Mouse (Mus musculus): ENCODE data around the gene Ifitm1. TPM values are rescaled to one million over a fixed set of nuclear protein-coding genes. Genes with fewer than 3 reads are reported as not detected.

The Ifitm1 gene
- 10.8 TPM for polyA plus RNA-seq (2014; fragmentation: Illumina TruSeq; extraction: RNeasy Lipid Tissue Mini Kit (QIAGEN cat#74804); ENCODE audit: low read depth, low replicate concordance)

DNA sequence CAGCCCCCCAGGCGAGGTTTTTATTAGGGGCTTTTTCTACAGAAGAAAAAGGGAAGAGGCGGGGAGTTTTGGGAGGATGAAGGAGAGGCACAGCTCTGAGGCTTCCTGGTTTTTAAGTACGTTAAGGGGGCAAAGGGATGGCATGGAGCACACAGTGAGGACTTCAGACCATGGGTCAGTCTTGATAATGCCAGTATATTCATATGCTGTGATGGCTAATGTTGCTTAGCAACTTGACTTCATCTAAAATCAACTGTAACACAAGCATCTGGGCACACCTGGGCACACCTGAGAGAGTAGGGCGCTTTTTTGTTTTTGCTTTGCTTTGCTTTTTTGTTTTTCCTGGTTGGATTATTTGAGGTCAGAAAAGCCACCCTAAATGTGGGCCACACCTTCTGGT lies at the start of gene Ifitm1:
Gene Ifitm1, plus strand, starts transcription at position 301 of the 400 bp plus-strand sequence.

DNA sequence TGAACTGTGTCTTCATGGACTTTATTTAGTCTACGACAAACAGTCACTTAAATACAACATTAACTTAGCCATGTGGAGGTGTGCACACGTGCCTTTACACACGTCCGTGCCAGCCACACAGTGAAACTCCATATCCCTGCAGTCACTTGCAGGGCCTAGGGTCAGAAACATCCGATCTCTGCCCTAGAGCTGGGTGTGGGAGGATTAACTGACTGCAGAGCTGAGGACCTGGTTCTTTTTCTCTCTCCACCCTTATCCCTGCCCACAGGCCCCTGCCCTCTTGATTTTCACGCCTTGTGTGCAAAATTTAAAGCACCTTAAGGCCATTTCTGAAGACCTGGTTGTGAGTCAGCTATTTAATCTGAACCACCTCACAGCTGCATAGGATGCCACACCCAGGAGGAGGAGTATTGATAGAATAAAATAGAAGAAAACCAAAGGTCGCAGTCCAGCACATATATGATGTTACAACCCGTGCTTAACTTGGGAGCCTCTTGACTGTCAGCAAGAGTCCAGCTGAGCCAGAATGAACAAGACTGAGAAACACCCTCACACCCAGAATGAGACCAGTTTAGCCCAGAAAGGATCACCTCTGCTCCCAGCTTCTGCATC lies 46.5 kb upstream of the Ifitm1 start, which contains the start of gene Nlrp6:
Gene Nlrp6, plus strand, starts transcription at position 485 of the 612 bp plus-strand sequence.

DNA sequence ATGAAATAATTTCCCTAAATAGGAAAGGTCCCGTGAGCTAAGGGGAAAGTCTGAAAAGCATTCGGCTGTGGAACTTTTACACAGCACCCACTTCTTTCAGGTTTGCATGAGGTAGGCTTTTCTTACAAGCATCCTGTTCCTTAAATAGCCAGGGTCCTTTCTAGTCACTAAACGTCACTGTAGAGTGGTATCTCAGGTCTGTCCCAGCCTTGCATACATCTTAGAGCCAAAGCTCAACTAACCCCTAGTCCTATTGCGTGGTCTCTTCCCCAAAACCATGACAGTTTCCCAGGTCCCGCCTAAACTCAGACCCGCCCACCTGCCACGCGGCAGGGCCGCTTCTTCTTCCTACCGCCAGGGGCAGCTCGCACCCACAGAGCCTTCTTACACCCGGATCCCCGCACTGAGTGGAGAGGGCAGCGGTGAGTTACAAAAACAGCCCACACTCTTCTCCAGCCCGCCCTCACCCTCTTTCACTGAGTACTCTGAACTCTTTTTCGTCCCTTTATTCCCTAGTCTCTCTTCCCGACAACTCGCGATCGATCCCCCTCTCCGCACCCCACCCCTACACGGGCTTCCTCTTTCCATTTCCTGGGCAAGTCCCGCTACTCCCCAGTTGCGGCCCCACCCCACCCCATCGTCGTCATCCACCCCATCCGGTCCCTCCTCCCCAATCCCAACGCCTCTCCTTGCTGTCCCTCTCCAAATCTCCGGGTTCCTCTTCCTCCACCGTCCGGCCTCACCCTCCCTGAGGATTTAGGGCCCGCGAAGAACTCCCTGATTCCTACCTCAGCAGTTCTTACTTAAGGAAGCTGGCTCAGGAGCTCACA lies 25.6 kb upstream of the Ifitm1 start, which contains the start of gene Pgghg:
Gene Pgghg, plus strand, starts transcription at position 170 of the 830 bp plus-strand sequence.

DNA sequence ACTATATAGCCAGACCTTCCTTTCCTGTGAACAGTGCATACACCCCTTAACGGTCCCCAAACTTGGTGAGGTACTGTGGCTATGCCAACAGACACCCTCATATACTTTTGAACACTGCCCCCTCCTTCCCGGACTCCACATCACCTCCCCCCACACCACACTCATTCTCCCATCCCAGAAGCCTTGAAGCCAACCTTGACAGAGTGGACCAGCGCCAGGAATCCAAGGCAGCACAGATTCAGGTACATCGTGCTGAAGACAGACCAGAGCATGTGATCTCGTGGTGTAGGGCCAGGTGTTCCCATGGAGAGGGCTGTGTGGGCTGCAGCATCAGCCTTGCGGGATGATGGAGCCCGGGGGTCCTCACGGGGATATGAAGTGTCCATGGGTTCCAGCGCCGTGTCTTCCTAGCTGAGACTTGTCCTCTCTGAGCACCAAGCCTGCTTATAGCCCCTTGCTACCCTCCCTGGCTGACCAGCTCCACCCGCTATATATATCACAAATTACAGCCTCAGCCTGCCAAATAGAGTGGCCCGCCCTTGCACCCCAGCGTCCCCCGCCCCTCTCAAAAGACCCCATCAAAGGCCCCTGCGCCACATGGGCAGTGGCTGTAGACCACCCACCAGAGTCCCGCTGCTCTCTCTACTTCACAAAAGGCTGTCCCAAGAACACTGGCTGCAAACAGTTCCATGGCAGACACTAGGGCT lies 17.0 kb upstream of the Ifitm1 start, which contains the start of gene Ifitm5:
Gene Ifitm5, minus strand, starts transcription at position 468 of the 707 bp plus-strand sequence.

DNA sequence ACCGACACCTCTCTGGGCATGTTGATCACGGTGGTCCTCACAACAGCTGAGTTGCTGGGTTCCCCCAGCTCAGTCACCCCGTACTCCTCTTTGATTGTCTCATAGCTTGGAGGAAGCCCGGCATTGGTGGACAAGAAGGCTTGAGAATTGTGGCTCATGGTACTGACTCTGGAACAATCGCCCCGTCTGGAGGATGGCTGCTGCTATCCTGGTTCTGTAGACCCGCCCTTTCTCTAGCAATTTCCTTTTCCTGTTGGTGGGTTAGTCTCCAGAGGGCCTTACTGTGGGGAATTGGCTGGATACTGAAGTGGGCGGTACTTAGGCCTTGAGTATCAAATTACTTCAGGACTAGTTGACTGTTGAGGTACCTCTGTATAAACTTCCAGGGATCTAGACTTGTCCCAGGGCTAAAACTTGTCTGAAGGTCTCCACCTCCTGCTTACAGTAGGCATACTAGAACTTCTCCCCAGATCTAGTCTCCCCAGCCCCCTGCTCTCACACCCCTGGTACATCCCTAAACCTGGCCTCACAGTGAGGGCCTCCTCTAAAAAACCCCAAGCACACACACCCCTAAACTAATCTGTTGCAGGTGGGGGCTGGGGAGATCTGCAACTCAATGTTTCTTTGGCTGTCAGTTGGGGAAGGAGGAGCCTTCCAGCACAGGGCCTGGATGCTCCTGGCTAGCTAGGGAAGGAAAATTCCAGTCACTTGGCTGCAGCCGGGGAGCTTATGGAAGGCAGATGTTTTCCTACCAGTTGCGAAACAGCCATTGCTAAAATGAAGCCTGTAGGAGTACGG lies 11.1 kb upstream of the Ifitm1 start, which contains the start of the genes Gm45717 and Ifitm2:
Gene Gm45717, minus strand, starts transcription at position 180 of the 798 bp plus-strand sequence.
Gene Ifitm2, minus strand, starts transcription at position 230 of the 798 bp plus-strand sequence.

DNA sequence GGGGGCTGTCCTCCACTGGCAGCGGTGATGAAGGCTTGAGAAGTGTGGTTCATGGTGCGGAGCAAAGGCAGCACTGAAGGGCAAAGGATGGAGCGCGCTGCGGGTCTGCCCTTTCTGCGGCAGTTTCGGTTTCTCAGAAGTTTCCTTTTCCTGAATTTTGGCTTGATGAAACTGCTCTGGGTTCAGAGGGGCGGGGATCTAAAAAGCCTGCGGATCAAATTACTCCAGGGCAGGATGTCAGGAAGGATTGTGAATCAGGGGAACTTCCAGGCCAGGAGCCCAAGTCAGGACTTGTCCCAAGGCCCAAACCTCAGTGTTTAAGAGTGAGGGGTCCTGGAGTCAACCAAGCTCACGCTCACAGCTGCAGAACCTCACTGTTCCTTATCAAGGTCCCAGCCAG lies 43.6 kb downstream of the Ifitm1 start, which contains the start of gene Ifitm3:
Gene Ifitm3, minus strand, starts transcription at position 178 of the 400 bp plus-strand sequence.

DNA sequence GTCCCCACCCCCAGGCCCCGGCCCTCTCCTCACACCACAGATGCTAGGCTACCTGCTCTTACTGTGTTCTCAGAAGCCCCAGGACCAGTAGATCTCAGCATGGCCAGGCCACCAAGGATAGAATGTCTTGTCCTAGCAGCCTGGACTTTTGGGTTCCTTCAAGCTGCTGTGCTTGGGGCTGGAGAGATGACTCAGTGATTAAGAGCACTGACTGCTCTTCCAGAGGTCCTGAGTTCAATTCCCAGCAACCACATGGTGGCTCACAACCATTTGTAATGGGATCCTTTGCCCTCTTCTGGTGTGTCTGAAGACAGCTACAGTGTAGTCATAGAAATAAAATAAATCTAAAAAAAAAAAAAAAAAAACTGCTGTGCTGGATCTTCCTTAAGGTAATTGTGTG lies 50.8 kb downstream of the Ifitm1 start, which contains the start of gene Ifitm6:
Gene Ifitm6, minus strand, starts transcription at position 101 of the 400 bp plus-strand sequence.

Other genes with a start within 250 kb of the Ifitm1 start
- gene Cyp2e1, start 203.5 kb upstream of the Ifitm1 start, polyA plus RNA-seq (2014; fragmentation: Illumina TruSeq; extraction: RNeasy Lipid Tissue Mini Kit (QIAGEN cat#74804); ENCODE audit: low read depth, low replicate concordance) = 21.8 TPM
- not detected for gene Syce1, start 179.4 kb upstream of the Ifitm1 start, polyA plus RNA-seq (2014; fragmentation: Illumina TruSeq; extraction: RNeasy Lipid Tissue Mini Kit (QIAGEN cat#74804); ENCODE audit: low read depth, low replicate concordance)
- gene Zfp941, start 145.0 kb upstream of the Ifitm1 start, polyA plus RNA-seq (2014; fragmentation: Illumina TruSeq; extraction: RNeasy Lipid Tissue Mini Kit (QIAGEN cat#74804); ENCODE audit: low read depth, low replicate concordance) = 0.18 TPM
- gene Urah, start 132.2 kb upstream of the Ifitm1 start, polyA plus RNA-seq (2014; fragmentation: Illumina TruSeq; extraction: RNeasy Lipid Tissue Mini Kit (QIAGEN cat#74804); ENCODE audit: low read depth, low replicate concordance) = 1.8 TPM
- gene Scgb1c1, start 121.7 kb upstream of the Ifitm1 start, polyA plus RNA-seq (2014; fragmentation: Illumina TruSeq; extraction: RNeasy Lipid Tissue Mini Kit (QIAGEN cat#74804); ENCODE audit: low read depth, low replicate concordance) = 35.3 TPM
- not detected for gene Odf3, start 119.4 kb upstream of the Ifitm1 start, polyA plus RNA-seq (2014; fragmentation: Illumina TruSeq; extraction: RNeasy Lipid Tissue Mini Kit (QIAGEN cat#74804); ENCODE audit: low read depth, low replicate concordance)
- gene Gm45785, start 110.9 kb upstream of the Ifitm1 start, polyA plus RNA-seq (2014; fragmentation: Illumina TruSeq; extraction: RNeasy Lipid Tissue Mini Kit (QIAGEN cat#74804); ENCODE audit: low read depth, low replicate concordance) = not detected
- 22.6 TPM for gene Ric8a, start 110.3 kb upstream of the Ifitm1 start, polyA plus RNA-seq (2014; fragmentation: Illumina TruSeq; extraction: RNeasy Lipid Tissue Mini Kit (QIAGEN cat#74804); ENCODE audit: low read depth, low replicate concordance)
- gene Bet1l, start 109.6 kb upstream of the Ifitm1 start, polyA plus RNA-seq (2014; fragmentation: Illumina TruSeq; extraction: RNeasy Lipid Tissue Mini Kit (QIAGEN cat#74804); ENCODE audit: low read depth, low replicate concordance) = 12.4 TPM
- gene Psmd13, start 85.3 kb upstream of the Ifitm1 start, polyA plus RNA-seq (2014; fragmentation: Illumina TruSeq; extraction: RNeasy Lipid Tissue Mini Kit (QIAGEN cat#74804); ENCODE audit: low read depth, low replicate concordance) = 93.8 TPM
- 77.7 TPM for gene Sirt3, start 84.9 kb upstream of the Ifitm1 start, polyA plus RNA-seq (2014; fragmentation: Illumina TruSeq; extraction: RNeasy Lipid Tissue Mini Kit (QIAGEN cat#74804); ENCODE audit: low read depth, low replicate concordance)
- 3,602 TPM for gene Cox8b, start 66.8 kb upstream of the Ifitm1 start, polyA plus RNA-seq (2014; fragmentation: Illumina TruSeq; extraction: RNeasy Lipid Tissue Mini Kit (QIAGEN cat#74804); ENCODE audit: low read depth, low replicate concordance)
- gene Nlrp6, start 46.3 kb upstream of the Ifitm1 start, polyA plus RNA-seq (2014; fragmentation: Illumina TruSeq; extraction: RNeasy Lipid Tissue Mini Kit (QIAGEN cat#74804); ENCODE audit: low read depth, low replicate concordance) = not detected
- 6.1 TPM for gene Pgghg, start 25.8 kb upstream of the Ifitm1 start, polyA plus RNA-seq (2014; fragmentation: Illumina TruSeq; extraction: RNeasy Lipid Tissue Mini Kit (QIAGEN cat#74804); ENCODE audit: low read depth, low replicate concordance)
- 0.92 TPM for gene Ifitm5, start 16.9 kb upstream of the Ifitm1 start, polyA plus RNA-seq (2014; fragmentation: Illumina TruSeq; extraction: RNeasy Lipid Tissue Mini Kit (QIAGEN cat#74804); ENCODE audit: low read depth, low replicate concordance)
- not detected for gene Gm45717, start 11.3 kb upstream of the Ifitm1 start, polyA plus RNA-seq (2014; fragmentation: Illumina TruSeq; extraction: RNeasy Lipid Tissue Mini Kit (QIAGEN cat#74804); ENCODE audit: low read depth, low replicate concordance)
- 168 TPM for gene Ifitm2, start 11.2 kb upstream of the Ifitm1 start, polyA plus RNA-seq (2014; fragmentation: Illumina TruSeq; extraction: RNeasy Lipid Tissue Mini Kit (QIAGEN cat#74804); ENCODE audit: low read depth, low replicate concordance)
- 220 TPM for gene Ifitm3, start 43.5 kb downstream of the Ifitm1 start, polyA plus RNA-seq (2014; fragmentation: Illumina TruSeq; extraction: RNeasy Lipid Tissue Mini Kit (QIAGEN cat#74804); ENCODE audit: low read depth, low replicate concordance)
- 0.84 TPM for gene Ifitm6, start 50.7 kb downstream of the Ifitm1 start, polyA plus RNA-seq (2014; fragmentation: Illumina TruSeq; extraction: RNeasy Lipid Tissue Mini Kit (QIAGEN cat#74804); ENCODE audit: low read depth, low replicate concordance)
- gene Gm17387, start 61.9 kb downstream of the Ifitm1 start, polyA plus RNA-seq (2014; fragmentation: Illumina TruSeq; extraction: RNeasy Lipid Tissue Mini Kit (QIAGEN cat#74804); ENCODE audit: low read depth, low replicate concordance) = not detected
- not detected for gene B4galnt4, start 93.9 kb downstream of the Ifitm1 start, polyA plus RNA-seq (2014; fragmentation: Illumina TruSeq; extraction: RNeasy Lipid Tissue Mini Kit (QIAGEN cat#74804); ENCODE audit: low read depth, low replicate concordance)
- not detected for gene Pkp3, start 111.0 kb downstream of the Ifitm1 start, polyA plus RNA-seq (2014; fragmentation: Illumina TruSeq; extraction: RNeasy Lipid Tissue Mini Kit (QIAGEN cat#74804); ENCODE audit: low read depth, low replicate concordance)
- 8.4 TPM for gene Sigirr, start 133.4 kb downstream of the Ifitm1 start, polyA plus RNA-seq (2014; fragmentation: Illumina TruSeq; extraction: RNeasy Lipid Tissue Mini Kit (QIAGEN cat#74804); ENCODE audit: low read depth, low replicate concordance)
- gene Ano9, start 150.6 kb downstream of the Ifitm1 start, polyA plus RNA-seq (2014; fragmentation: Illumina TruSeq; extraction: RNeasy Lipid Tissue Mini Kit (QIAGEN cat#74804); ENCODE audit: low read depth, low replicate concordance) = not detected
- 29.2 TPM for gene Ptdss2, start 155.2 kb downstream of the Ifitm1 start, polyA plus RNA-seq (2014; fragmentation: Illumina TruSeq; extraction: RNeasy Lipid Tissue Mini Kit (QIAGEN cat#74804); ENCODE audit: low read depth, low replicate concordance)
- 69.3 TPM for gene Rnh1, start 205.6 kb downstream of the Ifitm1 start, polyA plus RNA-seq (2014; fragmentation: Illumina TruSeq; extraction: RNeasy Lipid Tissue Mini Kit (QIAGEN cat#74804); ENCODE audit: low read depth, low replicate concordance)
- 59.1 TPM for gene Hras, start 226.8 kb downstream of the Ifitm1 start, polyA plus RNA-seq (2014; fragmentation: Illumina TruSeq; extraction: RNeasy Lipid Tissue Mini Kit (QIAGEN cat#74804); ENCODE audit: low read depth, low replicate concordance)
- 2.6 TPM for gene Lrrc56, start 226.9 kb downstream of the Ifitm1 start, polyA plus RNA-seq (2014; fragmentation: Illumina TruSeq; extraction: RNeasy Lipid Tissue Mini Kit (QIAGEN cat#74804); ENCODE audit: low read depth, low replicate concordance)
- gene Lmntd2, start 246.9 kb downstream of the Ifitm1 start, polyA plus RNA-seq (2014; fragmentation: Illumina TruSeq; extraction: RNeasy Lipid Tissue Mini Kit (QIAGEN cat#74804); ENCODE audit: low read depth, low replicate concordance) = not detected
- gene Rassf7, start 248.6 kb downstream of the Ifitm1 start, polyA plus RNA-seq (2014; fragmentation: Illumina TruSeq; extraction: RNeasy Lipid Tissue Mini Kit (QIAGEN cat#74804); ENCODE audit: low read depth, low replicate concordance) = 0.39 TPM

Measured in heart, adult 10 weeks (tissue).